8 mouse cellular contexts compared by ENCODE assay signal in genomic region chr14:121172065-121173036, GRCm38 (mm10).
DNase-seq lines count a peak whose midpoint lies in the region; ATAC-seq and TF ChIP-seq lines count a peak whose summit lies in the region.

No protein-coding gene starts in this region.

- peak overlapping the region; percentile 37; the same call in 1 of the 2 replicates for H3K27ac ChIP-seq in kidney, embryonic 14.5 days (ENCODE audit: low read depth, low read length)
- peak overlapping the region; percentile 78 for H3K27ac ChIP-seq in embryonic facial prominence, embryonic 15.5 days (replicated peaks)
- H3K27ac ChIP-seq in hindbrain, embryonic 14.5 days = peak overlapping the region; percentile 81
- peak overlapping the region; percentile 65 for H3K27ac ChIP-seq in limb, embryonic 14.5 days (replicated peaks; ENCODE audit: low read depth, low read length)
- peak overlapping the region; percentile 15; the same call in 1 of the 2 replicates for H3K27ac ChIP-seq in stomach, embryonic 16.5 days (ENCODE audit: low read length)
- no peak overlapping the region for H3K27ac ChIP-seq in liver, postnatal 0 days (ENCODE audit: low read depth)

- 54% methylated on average over 19 of the region's 19 CpGs for WGBS in kidney, embryonic 14.5 days
- 29% methylated on average over 19 of the region's 19 CpGs for WGBS in embryonic facial prominence, embryonic 15.5 days
- WGBS in hindbrain, embryonic 14.5 days = 25% methylated on average over 19 of the region's 19 CpGs
- WGBS in limb, embryonic 14.5 days = 17% methylated on average over 19 of the region's 19 CpGs
- WGBS in stomach, embryonic 16.5 days = 50% methylated on average over 19 of the region's 19 CpGs
- 74% methylated on average over 19 of the region's 19 CpGs for WGBS in liver, postnatal 0 days (ENCODE audit: insufficient replicate concordance)
- whole genome bisulfite sequencing in lung, adult 2 months = 60% methylated on average over 19 of the region's 19 CpGs

- peaks cover 27% of the 10 kb centered on the region; the same call in 1 of the 2 replicates for H3K4me1 ChIP-seq in kidney, embryonic 14.5 days (ENCODE audit: control insufficient read depth, insufficient read depth, low read length)
- H3K4me1 ChIP-seq in embryonic facial prominence, embryonic 15.5 days = peaks cover 45% of the 10 kb centered on the region
- peaks cover 23% of the 10 kb centered on the region for H3K4me1 ChIP-seq in hindbrain, embryonic 14.5 days (replicated peaks; ENCODE audit: control insufficient read depth, insufficient read depth, low read length)
- peaks cover 68% of the 10 kb centered on the region for H3K4me1 ChIP-seq in limb, embryonic 14.5 days (ENCODE audit: control insufficient read depth, insufficient read depth, low read length)
- H3K4me1 ChIP-seq in stomach, embryonic 16.5 days (ENCODE audit: control insufficient read depth, insufficient read depth, low read length) = peaks cover 22% of the 10 kb centered on the region
- no peaks in the 10 kb centered on the region for H3K4me1 ChIP-seq in liver, postnatal 0 days (ENCODE audit: insufficient read depth)
- peaks cover 14% of the 10 kb centered on the region for H3K4me1 ChIP-seq in lung, adult 2 months (ENCODE audit: control insufficient read depth, insufficient read depth, low read length)

- no peak overlapping the region for H3K9ac ChIP-seq in kidney, embryonic 14.5 days (ENCODE audit: low read depth, low read length)
- H3K9ac ChIP-seq in embryonic facial prominence, embryonic 15.5 days = no peak overlapping the region
- peak overlapping the region; percentile 42 for H3K9ac ChIP-seq in hindbrain, embryonic 14.5 days
- no peak overlapping the region for H3K9ac ChIP-seq in limb, embryonic 14.5 days (ENCODE audit: low read depth, low read length, severe bottlenecking)
- H3K9ac ChIP-seq in stomach, embryonic 16.5 days (ENCODE audit: low read length) = no peak overlapping the region
- no peak overlapping the region for H3K9ac ChIP-seq in liver, postnatal 0 days (replicated peaks)

- no peaks in the 10 kb centered on the region for H3K27me3 ChIP-seq in kidney, embryonic 14.5 days (ENCODE audit: control insufficient read depth, insufficient read depth, low read length)
- H3K27me3 ChIP-seq in embryonic facial prominence, embryonic 15.5 days = no peaks in the 10 kb centered on the region
- H3K27me3 ChIP-seq in hindbrain, embryonic 14.5 days (ENCODE audit: control insufficient read depth, insufficient read depth, low read length) = no peaks in the 10 kb centered on the region
- no peaks in the 10 kb centered on the region for H3K27me3 ChIP-seq in limb, embryonic 14.5 days (ENCODE audit: control insufficient read depth, insufficient read depth, low read length)
- H3K27me3 ChIP-seq in stomach, embryonic 16.5 days (ENCODE audit: control insufficient read depth, insufficient read depth, low read length) = no peaks in the 10 kb centered on the region
- H3K27me3 ChIP-seq in liver, postnatal 0 days (ENCODE audit: insufficient read depth, low read length) = no peaks in the 10 kb centered on the region

- H3K9me3 ChIP-seq in kidney, embryonic 14.5 days (ENCODE audit: control insufficient read depth, low read length) = no peaks in the 10 kb centered on the region
- no peaks in the 10 kb centered on the region for H3K9me3 ChIP-seq in embryonic facial prominence, embryonic 15.5 days (replicated peaks)
- no peaks in the 10 kb centered on the region for H3K9me3 ChIP-seq in hindbrain, embryonic 14.5 days (ENCODE audit: control insufficient read depth, low read length)
- H3K9me3 ChIP-seq in limb, embryonic 14.5 days (ENCODE audit: control insufficient read depth, low read length) = no peaks in the 10 kb centered on the region
- no peaks in the 10 kb centered on the region for H3K9me3 ChIP-seq in stomach, embryonic 16.5 days (replicated peaks; ENCODE audit: control insufficient read depth, low read length)
- no peaks in the 10 kb centered on the region for H3K9me3 ChIP-seq in liver, postnatal 0 days (ENCODE audit: low read length)

- no peak overlapping the region for H3K4me3 ChIP-seq in kidney, embryonic 14.5 days (ENCODE audit: low read length)
- no peak overlapping the region; the same call in 1 of the 2 replicates for H3K4me3 ChIP-seq in embryonic facial prominence, embryonic 15.5 days (replicated peaks)
- H3K4me3 ChIP-seq in hindbrain, embryonic 14.5 days (replicated peaks; ENCODE audit: low read length) = peak overlapping the region; percentile 10; the same call in 1 of the 2 replicates
- H3K4me3 ChIP-seq in limb, embryonic 14.5 days (replicated peaks; ENCODE audit: low read length) = no peak overlapping the region
- no peak overlapping the region for H3K4me3 ChIP-seq in stomach, embryonic 16.5 days (replicated peaks; ENCODE audit: low read length)
- H3K4me3 ChIP-seq in liver, postnatal 0 days (ENCODE audit: low read depth, low read length) = no peak overlapping the region
- no peak overlapping the region for H3K4me3 ChIP-seq in lung, adult 2 months (replicated peaks; ENCODE audit: extremely low read depth, low read depth, low read length)

- no peak for TF ChIP-seq POLR2A in limb, embryonic 14.5 days (IDR thresholded peaks at IDR 0.05; ENCODE audit: borderline replicate concordance, extremely low read depth, insufficient read depth, insufficient read length)
- no peak for TF ChIP-seq POLR2A in lung, adult 2 months (IDR thresholded peaks at IDR 0.05; ENCODE audit: borderline replicate concordance, extremely low read depth, low read depth, low read length)

- H3K4me2 ChIP-seq in kidney, embryonic 14.5 days (replicated peaks; ENCODE audit: low read depth, low read length) = no peak overlapping the region
- H3K4me2 ChIP-seq in embryonic facial prominence, embryonic 15.5 days (replicated peaks) = peak overlapping the region; percentile 21
- H3K4me2 ChIP-seq in hindbrain, embryonic 14.5 days (replicated peaks) = peak overlapping the region; percentile 41
- H3K4me2 ChIP-seq in limb, embryonic 14.5 days (replicated peaks; ENCODE audit: low read depth, low read length, severe bottlenecking) = peak overlapping the region; percentile 41
- peak overlapping the region; percentile 14; the same call in 1 of the 2 replicates for H3K4me2 ChIP-seq in stomach, embryonic 16.5 days (ENCODE audit: low read depth, low read length)
- no peak overlapping the region for H3K4me2 ChIP-seq in liver, postnatal 0 days (ENCODE audit: low read depth, low read length)

- TF ChIP-seq CTCF in liver, postnatal 0 days (IDR thresholded peaks at IDR 0.05; ENCODE audit: low read depth) = no peak
- TF ChIP-seq CTCF in lung, adult 2 months (IDR thresholded peaks at IDR 0.05; ENCODE audit: insufficient read depth, low read length) = no peak

- DNase-seq in kidney, postnatal 14 days = no peak
- peak; percentile 63 for DNase-seq in hindbrain, embryonic 14.5 days (ENCODE audit: low spot score)
- DNase-seq in limb, embryonic 14.5 days (ENCODE audit: low spot score) = peak; percentile 45
- DNase-seq in liver, postnatal 0 days = no peak
- no peak for DNase-seq in lung, adult 2 months

- H3K36me3 ChIP-seq in kidney, embryonic 14.5 days (ENCODE audit: control insufficient read depth, insufficient read depth, low read length) = peaks cover 8% of the 10 kb centered on the region; the same call in 1 of the 2 replicates
- H3K36me3 ChIP-seq in embryonic facial prominence, embryonic 15.5 days = no peaks in the 10 kb centered on the region
- no peaks in the 10 kb centered on the region for H3K36me3 ChIP-seq in hindbrain, embryonic 14.5 days (replicated peaks; ENCODE audit: control insufficient read depth, insufficient read depth)
- H3K36me3 ChIP-seq in limb, embryonic 14.5 days (ENCODE audit: control insufficient read depth, insufficient read depth, low read length) = no peaks in the 10 kb centered on the region
- no peaks in the 10 kb centered on the region for H3K36me3 ChIP-seq in stomach, embryonic 16.5 days (ENCODE audit: control insufficient read depth, insufficient read depth, low read length)
- H3K36me3 ChIP-seq in liver, postnatal 0 days (replicated peaks; ENCODE audit: insufficient read depth, low read length) = no peaks in the 10 kb centered on the region

- no peak for ATAC-seq in kidney, embryonic 14.5 days (ENCODE audit: low FRiP score, low TSS enrichment)
- ATAC-seq in embryonic facial prominence, embryonic 15.5 days (ENCODE audit: insufficient number of reproducible peaks, low FRiP score, low TSS enrichment, low read depth) = peak; percentile 28; the same call in 1 of the 2 replicates
- peak; percentile 59 for ATAC-seq in hindbrain, embryonic 14.5 days (ENCODE audit: low FRiP score)
- ATAC-seq in limb, embryonic 14.5 days (ENCODE audit: low FRiP score, low read depth) = peak; percentile 59
- ATAC-seq in stomach, embryonic 16.5 days (ENCODE audit: insufficient read depth, low FRiP score) = peak; percentile 57; the same call in 1 of the 2 replicates
- ATAC-seq in liver, postnatal 0 days = no peak

- TF ChIP-seq EP300 in liver, postnatal 0 days (IDR thresholded peaks at IDR 0.05; ENCODE audit: low read depth) = no peak

Comparison
In these comparisons a context has a peak if more than half of its experiments do, and no peak if none do; other contexts are left out.
1. ATAC-seq: peak in embryonic facial prominence, embryonic 15.5 days (single experiment), hindbrain, embryonic 14.5 days (single experiment), limb, embryonic 14.5 days (single experiment) and stomach, embryonic 16.5 days (single experiment); none in kidney, embryonic 14.5 days (single experiment) and liver, postnatal 0 days (single experiment).
2. H3K4me2 ChIP-seq: peak in embryonic facial prominence, embryonic 15.5 days (single experiment), hindbrain, embryonic 14.5 days (single experiment), limb, embryonic 14.5 days (single experiment) and stomach, embryonic 16.5 days (single experiment); none in kidney, embryonic 14.5 days (single experiment) and liver, postnatal 0 days (single experiment).
3. DNase-seq: peak in hindbrain, embryonic 14.5 days (single experiment) and limb, embryonic 14.5 days (single experiment); none in kidney, postnatal 14 days (single experiment), liver, postnatal 0 days (single experiment) and lung, adult 2 months (single experiment).